Mouse (Mus musculus) CH12.LX (cell line): ENCODE measurements around the gene Wscd1. TPM values are rescaled to one million over a fixed set of nuclear protein-coding genes. Genes with fewer than 3 reads are reported as not detected.

ENCODE experiments used
- DNase-seq: peaks from one replicate; pipeline ENCODE4 v3.0.0-alpha.2; 2013; ENCODE audit errors: extremely low read depth
- H3K27ac ChIP-seq: 2 replicates; pipeline ENCODE4 v1.5.1; 2012; ENCODE audit warnings: low read depth, mild to moderate bottlenecking, control low read depth, moderate library complexity; ENCODE audit not compliant: insufficient read depth
- H3K27me3 ChIP-seq: replicated peaks from 2 replicates; pipeline ENCODE3; 2012; ENCODE audit warnings: inconsistent platforms
- H3K36me3 ChIP-seq, 2 experiments: replicated peaks in 1 of 2; 2 replicates each; pipeline versions ENCODE3 to v1.6.1; 2012; ENCODE audit warnings: inconsistent platforms in 1 of 2, low read length in 1 of 2, mild to moderate bottlenecking in 1 of 2, mixed read lengths in 1 of 2, moderate library complexity in 1 of 2; ENCODE audit not compliant: control insufficient read depth in 1 of 2, insufficient read depth in 1 of 2
- H3K4me1 ChIP-seq, 2 experiments: 2 replicates each; pipeline ENCODE4 v1.6.1; 2012; ENCODE audit warnings: inconsistent platforms in 1 of 2, moderate library complexity in 1 of 2; ENCODE audit not compliant: insufficient read depth in 2 of 2, control insufficient read depth in 1 of 2
- H3K4me2 ChIP-seq: 2 replicates; pipeline ENCODE4 v1.6.1; 2012; ENCODE audit warnings: low read depth, mild to moderate bottlenecking, control low read depth; ENCODE audit not compliant: poor library complexity, insufficient read depth, severe bottlenecking
- H3K4me3 ChIP-seq, 3 experiments: fragments of 150-350 bp in 1 of 3; sonication (generic) in 1 of 3; replicated peaks in 1 of 3; 2 replicates each; pipeline versions ENCODE3 to v1.5.1; 2011 to 2012; ENCODE audit warnings: low read depth in 2 of 3, low read length in 2 of 3, mild to moderate bottlenecking in 2 of 3, moderate library complexity in 2 of 3, control low read depth in 1 of 3, improper control_type of control experiment in 1 of 3, inconsistent platforms in 1 of 3, mixed read lengths in 1 of 3; ENCODE audit not compliant: poor library complexity in 1 of 3
- H3K79me2 ChIP-seq: replicated peaks from 2 replicates; pipeline ENCODE4 v1.6.1; 2012; ENCODE audit warnings: mild to moderate bottlenecking, moderate library complexity; ENCODE audit not compliant: control insufficient read depth, poor library complexity, insufficient read depth, severe bottlenecking; ENCODE audit errors: extremely low read depth
- H3K9ac ChIP-seq: 2 replicates; pipeline ENCODE4 v1.6.1; 2012; ENCODE audit warnings: low read depth, mild to moderate bottlenecking, control low read depth, moderate library complexity; ENCODE audit not compliant: insufficient read depth
- H3K9me3 ChIP-seq: replicated peaks from 2 replicates; pipeline ENCODE3; 2012; ENCODE audit warnings: low read length, inconsistent platforms, mixed read lengths
- BHLHE40 ChIP-seq: IDR thresholded peaks from 2 replicates; pipeline ENCODE4 v1.6.1; 2011; ENCODE audit warnings: mild to moderate bottlenecking, low read depth, low read length, improper control_type of control experiment
- CHD1 ChIP-seq: IDR thresholded peaks from 2 replicates; pipeline ENCODE4 v1.6.1; 2012; ENCODE audit warnings: low read depth, low read length, improper control_type of control experiment, inconsistent platforms
- CTCF ChIP-seq, 2 experiments: IDR thresholded peaks in 1 of 2; conservative IDR thresholded peaks in 1 of 2; 2 replicates each; pipeline ENCODE4 v1.5.1; 2011 to 2012; ENCODE audit warnings: low read depth in 2 of 2, low read length in 2 of 2, improper control_type of control experiment in 1 of 2, inconsistent platforms in 1 of 2, mild to moderate bottlenecking in 1 of 2, moderate library complexity in 1 of 2
- E2F4 ChIP-seq: IDR thresholded peaks from 2 replicates; pipeline ENCODE4 v1.6.1; 2011; ENCODE audit warnings: low read depth, low read length, improper control_type of control experiment; ENCODE audit not compliant: insufficient replicate concordance
- ELF1 ChIP-seq: IDR thresholded peaks from 2 replicates; pipeline ENCODE4 v1.6.1; 2014; ENCODE audit warnings: low read depth, mild to moderate bottlenecking, inconsistent platforms, low read length, improper control_type of control experiment
- ETS1 ChIP-seq: conservative IDR thresholded peaks from 2 replicates; pipeline ENCODE4 v1.6.1; 2012; ENCODE audit warnings: low read depth, mild to moderate bottlenecking, inconsistent platforms, low read length, improper control_type of control experiment, moderate library complexity
- JUN ChIP-seq: IDR thresholded peaks from 2 replicates; pipeline ENCODE4 v1.6.1; 2011; ENCODE audit warnings: low read depth, mild to moderate bottlenecking, low read length, improper control_type of control experiment, moderate library complexity; ENCODE audit not compliant: insufficient read depth
- JUND ChIP-seq: conservative IDR thresholded peaks from 2 replicates; pipeline ENCODE4 v1.6.1; 2011; ENCODE audit warnings: low read depth, low read length, improper control_type of control experiment
- KAT2A ChIP-seq: IDR thresholded peaks from 2 replicates; pipeline ENCODE4 v1.6.1; 2012; ENCODE audit warnings: low read length, improper control_type of control experiment, inconsistent platforms; ENCODE audit not compliant: insufficient replicate concordance
- MAX ChIP-seq: IDR thresholded peaks from 2 replicates; pipeline ENCODE4 v1.6.1; 2011; ENCODE audit warnings: low read length, improper control_type of control experiment
- MAZ ChIP-seq: IDR thresholded peaks from 2 replicates; pipeline ENCODE4 v1.6.1; 2012; ENCODE audit warnings: low read depth, mild to moderate bottlenecking, inconsistent platforms, low read length, improper control_type of control experiment, moderate library complexity
- MEF2A ChIP-seq: IDR thresholded peaks from 2 replicates; pipeline ENCODE4 v1.6.1; 2014; ENCODE audit warnings: low read depth, mild to moderate bottlenecking, inconsistent platforms, low read length, improper control_type of control experiment, borderline replicate concordance
- MXI1 ChIP-seq: IDR thresholded peaks from 2 replicates; pipeline ENCODE4 v1.6.1; 2011; ENCODE audit warnings: mild to moderate bottlenecking, low read depth, low read length, improper control_type of control experiment
- NRF1 ChIP-seq: IDR thresholded peaks from 2 replicates; pipeline ENCODE4 v1.6.1; 2014; ENCODE audit warnings: low read depth, mild to moderate bottlenecking, inconsistent platforms, low read length, improper control_type of control experiment, moderate library complexity
- POLR2A ChIP-seq: IDR thresholded peaks from 2 replicates; pipeline ENCODE4 v1.6.1; 2011; ENCODE audit warnings: low read depth, mild to moderate bottlenecking, improper control_type of control experiment, low read length
- POLR2AphosphoS2 ChIP-seq: IDR thresholded peaks from 2 replicates; pipeline ENCODE4 v1.6.1; 2011; ENCODE audit warnings: low read depth, low read length, improper control_type of control experiment
- RCOR1 ChIP-seq: conservative IDR thresholded peaks from 2 replicates; pipeline ENCODE4 v1.6.1; 2012; ENCODE audit warnings: low read depth, mild to moderate bottlenecking, inconsistent platforms, low read length, improper control_type of control experiment
- SIN3A ChIP-seq: IDR thresholded peaks from 2 replicates; pipeline ENCODE4 v1.6.1; 2012; ENCODE audit warnings: low read length, improper control_type of control experiment, inconsistent platforms
- TBP ChIP-seq: conservative IDR thresholded peaks from 2 replicates; pipeline ENCODE4 v1.6.1; 2011; ENCODE audit warnings: low read depth, low read length, improper control_type of control experiment
- TCF12 ChIP-seq: IDR thresholded peaks from 2 replicates; pipeline ENCODE4 v1.6.1; 2014; ENCODE audit warnings: low read depth, mild to moderate bottlenecking, inconsistent platforms, low read length, improper control_type of control experiment
- USF1 ChIP-seq: IDR thresholded peaks from 2 replicates; pipeline ENCODE4 v1.6.1; 2014; ENCODE audit warnings: low read depth, mild to moderate bottlenecking, inconsistent platforms, low read length, improper control_type of control experiment
- USF2 ChIP-seq: conservative IDR thresholded peaks from 2 replicates; pipeline ENCODE4 v1.6.1; 2011; ENCODE audit warnings: low read depth, low read length, improper control_type of control experiment
- ZC3H11A ChIP-seq: IDR thresholded peaks from 2 replicates; pipeline ENCODE4 v1.6.1; 2012; ENCODE audit warnings: low read depth, mild to moderate bottlenecking, inconsistent platforms, low read length, improper control_type of control experiment
- ZKSCAN1 ChIP-seq: IDR thresholded peaks from 2 replicates; pipeline ENCODE4 v1.6.1; 2012; ENCODE audit warnings: low read depth, inconsistent platforms, low read length, improper control_type of control experiment, borderline replicate concordance
- ZNF384 ChIP-seq: IDR thresholded peaks from 2 replicates; pipeline ENCODE4 v1.6.1; 2012; ENCODE audit warnings: low read depth, low read length, improper control_type of control experiment, inconsistent platforms
- dilution Hi-C: fragments of 300-500 bp; cut with MboI; formaldehyde crosslinking; loops from 2 replicates; pipeline ENCODE4 v1.14.3; 2020; ENCODE audit warnings: low sequenced_read_pairs; ENCODE audit not compliant: extremely low pct_unique_long_range_greater_than_20kb, extremely low pct_ligation_motif_present
- in situ Hi-C: fragments of 300-500 bp; cut with MboI; formaldehyde crosslinking; loops from 3 replicates; pipeline ENCODE4 v1.14.3; 2019; ENCODE audit warnings: low sequenced_read_pairs, low pct_ligation_motif_present, low pct_unique_long_range_greater_than_20kb, mixed read lengths
- polyA plus RNA-seq: library from polyadenylated mRNA; unstranded; fragments of >175 nt; gene quantifications from 2 replicates; pipeline ENCODE4 v1.2.1, GENCODE M21; 2012; ENCODE audit warnings: low read depth; ENCODE audit not compliant: insufficient read length
- total RNA-seq, 2 experiments: library from RNA; depleted of rRNA; stranded (reverse); fragments of 300-350 nt in 1 of 2; fragments of >200 nt in 1 of 2; gene quantifications; 2 replicates each; pipeline ENCODE4 v1.2.3; 2012 to 2014

Gene Wscd1
- total and polyA plus RNA-seq, 3 experiments, result not detected

- H3K27me3 ChIP-seq, result peaks cover 93% of the 10 kb centered on the region
- no peaks in the 10 kb centered on the region for H3K79me2 ChIP-seq
- H3K4me2 ChIP-seq, result no peak overlapping the region
- no peak for TF ChIP-seq ELF1
- no peak for TF ChIP-seq ZKSCAN1
- TF ChIP-seq MAZ, result no peak
- TF ChIP-seq USF1, result no peak
- no peak for TF ChIP-seq ZNF384
- TF ChIP-seq USF2, result no peak
- no peak for TF ChIP-seq CHD1
- TF ChIP-seq MAX, result no peak
- TF ChIP-seq TCF12, result no peak
- no peak for TF ChIP-seq KAT2A
- TF ChIP-seq POLR2AphosphoS2, result no peak
- no peak for TF ChIP-seq MEF2A
- TF ChIP-seq RCOR1, result no peak
- TF ChIP-seq E2F4, result no peak
- no peak for TF ChIP-seq JUND
- TF ChIP-seq POLR2A, result no peak
- no peak for TF ChIP-seq ETS1
- TF ChIP-seq CTCF (conservative IDR thresholded peaks at IDR 0.05 in 1 of 2, IDR thresholded peaks at IDR 0.05 in 1 of 2; ENCODE audit: low read depth in 2 of 2, low read length in 2 of 2), result no peak
- TF ChIP-seq ZC3H11A, result no peak
- dilution Hi-C loops (no loop called here), in situ Hi-C loops (no loop called here)
- H3K9me3 ChIP-seq, result peaks cover 2% of the 10 kb centered on the region
- DNase-seq, result no peak
- no peak overlapping the region for H3K9ac ChIP-seq
- H3K36me3 ChIP-seq, result no peaks in the 10 kb centered on the region
- no peak overlapping the region for H3K4me3 ChIP-seq
- no peak overlapping the region for H3K27ac ChIP-seq
- H3K4me1 ChIP-seq, result no peaks in the 10 kb centered on the region
These were observed 32.1 kb downstream of the Wscd1 start for GRCm38 (mm10) chr11:71781737-71782354.

DNA sequence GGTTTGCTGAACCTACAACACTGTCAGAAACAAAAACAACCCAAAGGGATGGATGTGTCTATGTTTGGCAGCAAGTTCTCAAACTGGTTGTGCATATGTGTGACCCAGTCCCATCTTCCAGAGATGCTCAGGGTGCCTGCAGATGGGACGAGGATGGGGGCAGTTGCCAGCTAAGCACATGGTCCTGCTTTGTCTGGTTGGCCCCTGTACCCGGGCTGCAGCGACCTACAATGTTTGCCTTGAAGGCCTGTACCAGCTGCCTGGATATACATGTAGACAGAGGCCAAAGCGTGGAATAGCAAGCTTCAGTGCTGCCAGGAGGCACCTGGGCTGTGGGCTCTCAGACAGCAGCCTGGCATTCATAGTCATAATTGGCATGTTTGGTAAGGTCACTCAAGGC lies 35.8 kb downstream of the Wscd1 start:
- Histone ChIP-seq H3K9me3 (no peaks in the 10 kb centered on the region), H3K4me1 (no peaks in the 10 kb centered on the region), H3K4me2 (no peak overlapping the region), H3K9ac (no peak overlapping the region), H3K27ac (no peak overlapping the region), H3K27me3 (peaks cover 98% of the 10 kb centered on the region), H3K36me3 (no peaks in the 10 kb centered on the region), H3K4me3 (no peak overlapping the region), H3K79me2 (no peaks in the 10 kb centered on the region)
- TF ChIP-seq SIN3A (no peak), ETS1 (no peak), E2F4 (no peak), ZKSCAN1 (no peak), TBP (no peak), NRF1 (no peak), BHLHE40 (no peak), MXI1 (no peak), JUN (no peak)
- dilution Hi-C loops, result no loop called here
- in situ Hi-C loops, result no loop called here
- no peak for DNase-seq
